Mouse (Mus musculus): ENCODE results near the gene Il12rb1.

Il12rb1 gene

GRCm38 (mm10) chr8:70850947-70851346 lies 42.7 kb downstream of the Il12rb1 start:
- no peak for DNase-seq (ENCODE audit: low spot score)

GRCm38 (mm10) chr8:70851837-70852236 lies 43.6 kb downstream of the Il12rb1 start:
- DNase-seq (ENCODE audit: low spot score), result no peak

DNA sequence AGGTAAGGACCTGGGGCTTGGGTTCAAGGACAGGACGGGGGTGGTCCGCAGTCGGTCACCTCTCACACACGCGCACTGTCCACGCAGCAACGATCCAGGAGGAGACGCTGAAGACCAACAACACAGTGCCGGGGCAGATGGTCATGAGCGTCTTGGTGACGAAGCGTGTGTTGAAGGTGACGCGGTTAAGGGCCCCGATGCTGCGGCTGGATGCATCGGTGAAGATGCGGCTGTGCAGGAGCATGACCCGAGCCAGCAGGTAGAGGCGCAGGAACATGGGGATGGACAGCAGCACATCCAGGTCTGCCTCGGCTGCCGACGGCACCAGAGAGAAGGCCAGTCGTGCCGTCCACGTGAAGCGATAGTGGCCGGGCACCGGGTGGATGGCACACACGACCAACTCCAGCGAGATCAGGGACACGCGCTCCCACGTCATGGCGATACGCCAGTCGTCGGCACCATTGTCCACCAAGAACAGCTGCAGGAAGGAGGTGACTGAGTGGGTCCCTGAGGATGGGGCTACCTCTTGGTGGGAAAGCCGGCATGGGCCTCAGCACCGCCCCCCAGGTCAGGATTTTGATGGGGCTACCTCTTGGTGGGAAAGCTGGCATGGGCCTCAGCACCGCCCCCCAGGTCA lies 44.5 kb downstream of the Il12rb1 start:
- DNase-seq (ENCODE audit: low spot score), result no peak

DNA sequence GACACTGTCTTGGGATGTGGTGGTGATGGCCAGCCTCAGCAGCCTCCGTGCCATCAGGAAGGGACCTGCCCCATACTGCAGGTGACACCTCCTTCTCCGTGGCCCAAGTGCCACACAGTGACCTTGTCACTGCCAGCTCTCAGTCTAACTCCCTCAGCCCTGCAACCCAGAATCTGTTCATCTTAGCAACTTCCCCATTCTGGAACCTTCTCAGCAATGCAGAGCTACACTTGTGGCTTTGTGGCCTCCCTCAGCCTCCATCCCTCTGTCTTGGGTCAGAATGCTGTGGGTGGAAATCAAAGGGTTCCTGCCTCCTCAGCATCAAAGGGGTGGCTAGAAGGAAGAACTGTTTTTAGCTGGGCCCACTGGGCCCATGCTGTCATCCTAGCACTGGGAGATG lies 45.6 kb downstream of the Il12rb1 start:
- DNase-seq (ENCODE audit: low spot score), result no peak

GRCm38 (mm10) chr8:70856028-70856427 lies 47.8 kb downstream of the Il12rb1 start:
- no peak for DNase-seq (ENCODE audit: low spot score)

DNA sequence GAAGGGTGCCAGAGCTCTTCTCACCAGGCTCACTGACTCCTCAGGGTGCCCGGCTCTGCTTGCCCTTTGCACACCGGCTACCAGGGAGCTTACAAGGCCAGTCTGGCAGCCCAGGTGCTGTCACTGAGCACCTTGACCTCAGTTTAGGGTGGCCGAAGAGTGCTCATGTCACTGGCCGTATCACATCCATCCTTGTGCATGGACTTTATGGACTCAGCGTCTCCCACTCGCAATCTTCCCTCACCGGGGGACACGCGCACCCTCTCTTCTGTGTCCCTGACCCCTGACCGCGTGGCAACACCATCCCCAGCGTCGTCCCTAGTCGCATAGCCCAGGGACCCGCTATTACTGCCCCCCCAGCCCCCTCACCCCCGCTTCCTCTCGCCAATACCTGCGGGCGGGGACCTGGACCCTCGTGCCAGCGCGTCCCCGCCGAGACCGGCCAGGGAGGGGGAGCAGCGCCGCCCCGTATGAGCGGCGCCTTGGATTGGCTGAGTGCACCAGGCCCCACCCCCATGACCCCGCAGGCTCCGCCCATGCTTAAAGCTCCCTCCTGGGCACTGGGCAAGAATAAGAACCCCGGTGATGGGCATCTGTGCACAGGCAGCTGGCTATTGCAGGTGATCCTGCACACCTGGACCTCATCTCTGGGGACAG lies 48.4 kb downstream of the Il12rb1 start:
- peak; percentile 85 for DNase-seq (ENCODE audit: low spot score)

- DNase-seq (ENCODE audit: low spot score), result no peak
Observed at GRCm38 (mm10) chr8:70857516-70857915, 49.3 kb downstream of the Il12rb1 start.

DNA sequence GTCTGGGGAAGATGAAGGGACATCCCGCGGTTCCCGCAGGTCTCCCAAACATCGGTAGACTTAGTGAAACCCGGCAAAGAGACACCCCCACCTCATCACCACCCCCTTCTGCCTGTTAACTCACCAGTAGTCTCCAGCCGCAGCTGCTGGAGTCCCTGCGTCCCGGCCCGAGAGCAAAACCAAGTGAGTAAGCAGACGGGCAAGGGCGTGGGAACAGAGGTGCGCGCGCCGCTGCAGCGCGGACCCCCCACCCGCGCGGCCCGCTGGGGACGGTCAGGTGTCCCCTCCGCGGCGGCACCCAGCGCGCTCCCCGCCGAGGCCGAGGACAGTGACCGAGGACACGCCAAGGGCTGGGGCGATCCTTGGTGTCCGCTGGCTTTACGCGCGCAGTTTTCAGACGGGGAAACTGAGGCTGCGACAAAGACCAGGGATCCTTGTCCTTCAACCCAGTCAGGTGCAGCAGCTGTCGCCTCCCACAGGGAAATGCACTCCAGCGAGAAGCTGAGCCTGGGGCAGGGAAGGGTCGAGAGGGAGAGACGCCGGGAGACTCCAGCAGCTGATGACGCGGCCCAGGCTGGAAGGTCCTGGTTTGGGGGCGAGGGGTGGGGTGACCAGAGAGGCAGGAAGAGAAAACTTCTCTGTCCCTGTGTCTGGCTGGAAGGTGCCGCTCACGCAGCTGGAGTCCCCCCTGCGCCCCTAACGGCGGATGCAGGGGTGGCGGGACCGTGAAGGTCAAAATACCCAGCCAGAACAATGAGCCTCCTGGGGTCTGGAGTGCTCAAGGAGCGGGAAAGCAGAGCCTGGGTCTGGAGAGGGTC lies 54.8 kb downstream of the Il12rb1 start, which contains the start of gene Kcnn1:
Kcnn1 (minus strand) TSS at position 435 of the 818 bp plus-strand sequence.
- DNase-seq (ENCODE audit: low spot score), result no peak

GRCm38 (mm10) chr8:70863956-70864711 lies 55.9 kb downstream of the Il12rb1 start:
- no peak for DNase-seq (ENCODE audit: low spot score)

- DNase-seq (ENCODE audit: low spot score), result no peak
Observed at GRCm38 (mm10) chr8:70864712-70865221, 56.5 kb downstream of the Il12rb1 start.

DNA sequence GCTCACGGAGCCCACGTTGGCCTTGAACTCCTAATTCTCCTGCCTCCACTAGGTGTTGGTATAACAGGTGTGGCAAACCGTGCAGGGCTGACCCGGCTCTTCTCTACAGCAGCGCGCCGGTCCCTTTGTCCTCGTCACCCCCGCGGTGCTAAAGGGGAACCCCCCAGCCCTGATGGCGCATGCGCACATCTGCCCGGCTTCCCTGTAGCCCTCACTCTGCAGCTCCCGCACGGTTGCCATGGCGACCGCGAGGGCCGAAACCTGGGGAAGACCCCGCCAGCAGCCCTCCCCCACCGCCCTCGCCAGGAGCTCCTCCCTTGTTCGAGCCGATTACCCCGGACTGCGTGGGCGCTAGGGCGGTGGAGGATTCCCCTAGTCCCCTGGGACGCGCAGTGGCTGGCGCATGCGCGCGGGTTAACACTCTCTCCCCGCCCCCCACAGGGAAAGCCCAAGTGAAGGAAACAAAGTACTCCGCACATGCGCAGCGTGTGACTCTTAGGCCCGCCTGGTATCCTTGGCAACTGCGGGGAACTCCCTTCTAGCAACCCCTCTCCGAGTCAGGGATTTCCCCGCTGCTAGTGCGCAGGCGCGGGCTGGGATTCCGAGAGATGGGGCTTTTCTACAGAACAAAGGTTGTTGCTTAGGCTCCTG lies 57.2 kb downstream of the Il12rb1 start:
- DNase-seq (ENCODE audit: low spot score), result peak; percentile 99

DNA sequence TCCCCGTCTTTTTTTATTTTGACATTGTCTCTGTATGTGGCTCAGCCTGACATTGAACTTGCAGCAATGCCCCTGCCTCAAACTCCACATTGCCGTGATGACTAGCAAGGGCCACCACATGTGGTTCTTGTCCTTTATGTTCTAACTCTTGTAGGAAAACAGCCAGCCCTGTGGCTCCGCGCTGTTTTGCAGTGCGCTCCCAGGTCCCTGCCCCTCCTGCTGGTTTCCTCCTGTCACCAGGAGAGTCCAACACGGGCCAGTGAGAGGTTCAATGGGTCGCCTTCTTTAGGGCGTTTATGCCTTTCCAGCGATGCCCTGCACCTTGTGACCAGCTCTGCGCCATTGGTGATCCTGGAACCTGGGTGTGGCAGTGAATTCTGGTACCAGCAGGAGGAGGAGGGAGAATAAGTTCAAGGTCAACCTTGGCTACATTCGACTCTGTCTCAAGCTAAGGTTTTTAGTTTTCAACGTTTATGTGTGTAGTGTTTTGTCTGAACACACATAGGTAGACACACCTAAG lies 57.8 kb downstream of the Il12rb1 start:
- no peak for DNase-seq (ENCODE audit: low spot score)

DNA sequence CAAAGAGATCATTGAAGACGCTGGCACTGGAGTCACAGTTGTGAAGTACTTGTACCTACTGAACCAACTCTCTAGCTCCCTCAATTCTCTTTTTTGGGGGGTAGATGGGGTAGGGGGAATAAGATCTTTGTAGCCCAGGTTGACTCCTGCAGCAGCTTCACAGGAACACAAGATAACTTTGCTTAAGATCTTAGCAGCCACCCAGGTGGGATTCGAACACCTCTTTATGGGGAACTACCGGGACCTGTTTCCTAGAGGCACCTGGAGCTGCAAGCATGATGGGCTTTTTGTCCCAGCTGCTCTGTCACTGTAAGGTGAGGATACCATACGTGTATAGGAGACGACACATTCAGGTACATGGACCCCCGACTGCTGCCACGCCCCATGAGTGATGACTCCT lies 58.3 kb downstream of the Il12rb1 start:
- no peak for DNase-seq (ENCODE audit: low spot score)

DNA sequence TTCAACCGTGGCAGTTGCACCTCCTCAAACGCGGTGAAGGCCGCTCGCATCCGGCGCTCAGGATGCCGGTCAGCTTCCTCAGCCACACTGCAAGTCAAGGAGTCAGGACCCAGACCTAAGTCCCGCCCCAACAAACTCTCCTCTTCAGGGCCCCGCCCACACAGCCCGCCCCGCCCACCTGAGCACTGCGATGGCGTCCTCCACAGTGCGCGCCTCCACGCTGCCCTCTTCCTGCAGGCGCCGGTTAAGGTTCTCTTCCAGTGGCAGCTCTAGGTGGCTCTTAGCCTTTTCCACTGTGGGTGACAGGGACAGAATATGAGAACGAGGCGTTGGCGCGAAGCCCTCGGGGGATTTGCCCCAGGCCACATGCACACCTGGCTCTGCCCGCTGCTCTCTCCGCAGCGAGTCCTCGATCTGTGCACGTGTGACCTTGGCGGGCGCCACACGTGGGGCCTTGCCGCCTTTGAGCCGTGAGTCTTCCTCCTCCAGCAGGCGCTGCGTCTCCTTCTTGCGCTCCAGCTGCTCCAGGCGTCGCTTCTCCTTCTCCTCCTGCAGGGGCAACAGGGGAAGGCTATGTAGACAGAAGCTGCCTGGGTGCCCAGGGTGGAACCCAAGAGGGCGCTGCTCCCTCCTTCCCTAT lies 60.4 kb downstream of the Il12rb1 start:
- DNase-seq (ENCODE audit: low spot score), result peak; percentile 82

DNA sequence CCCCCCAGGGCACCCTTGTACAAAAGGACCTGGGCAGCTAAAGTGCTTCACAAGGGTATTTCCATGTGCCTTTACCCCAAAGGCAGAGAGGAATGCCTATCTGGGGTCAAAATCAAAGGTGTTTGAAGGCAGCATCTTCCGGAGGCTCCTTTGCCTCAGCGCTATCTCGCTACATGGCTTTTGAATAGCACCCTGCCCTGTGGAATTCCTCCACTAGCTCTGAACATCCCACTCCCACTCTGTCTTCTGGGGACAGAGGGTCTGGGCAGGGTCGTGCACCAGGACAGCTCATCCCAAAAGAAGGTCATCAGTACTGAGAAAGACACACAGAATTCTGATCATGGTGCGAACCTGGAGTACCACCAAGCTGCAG lies 60.9 kb downstream of the Il12rb1 start:
- DNase-seq (ENCODE audit: low spot score), result no peak

DNA sequence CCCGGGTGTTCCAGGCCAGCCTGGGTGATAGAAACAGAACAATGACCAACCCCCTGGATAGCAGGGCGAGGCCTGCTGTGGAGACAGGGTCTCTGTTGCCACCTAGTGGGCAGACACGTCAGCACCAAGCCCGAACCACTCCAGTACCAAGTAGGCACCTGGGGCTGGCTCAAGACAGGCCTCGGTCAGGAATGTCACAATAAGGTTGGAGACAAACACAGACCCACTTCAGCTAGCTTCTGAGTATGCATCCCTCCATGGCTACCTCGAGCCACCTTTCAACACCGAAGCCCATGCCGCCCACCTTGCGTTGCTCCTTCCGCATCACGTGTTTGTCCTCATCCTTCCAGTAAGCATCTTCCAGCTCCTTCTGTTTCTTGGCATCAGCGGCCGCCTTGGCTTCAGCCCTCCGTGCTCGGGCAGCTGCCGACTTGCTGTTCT lies 61.4 kb downstream of the Il12rb1 start:
- peak; percentile 84 for DNase-seq (ENCODE audit: low spot score)

Data from testis, postnatal 10 days (tissue).